Mouse (Mus musculus) olfactory bulb, adult 2 months (tissue): ENCODE measurements at regions not wholly inside any gene's neighbourhood (a gene's known extent, or its start where the extent isn't known, plus 50 kb on each side); places are given as distances from the start of the nearest gene placed in this dataset.

Experiments used
- CTCF ChIP-seq: fragments of 200-500 bp; IDR thresholded peaks from 2 replicates; pipeline ENCODE4 v1.5.1; 2012; ENCODE audit warnings: low read depth, mild to moderate bottlenecking, low read length, moderate library complexity; ENCODE audit not compliant: insufficient read depth
- POLR2A ChIP-seq: fragments of 200-500 bp; IDR thresholded peaks from 2 replicates; pipeline ENCODE4 v1.6.1; 2012; ENCODE audit warnings: mild to moderate bottlenecking, low read depth, low read length, moderate library complexity; ENCODE audit not compliant: insufficient read depth

DNA sequence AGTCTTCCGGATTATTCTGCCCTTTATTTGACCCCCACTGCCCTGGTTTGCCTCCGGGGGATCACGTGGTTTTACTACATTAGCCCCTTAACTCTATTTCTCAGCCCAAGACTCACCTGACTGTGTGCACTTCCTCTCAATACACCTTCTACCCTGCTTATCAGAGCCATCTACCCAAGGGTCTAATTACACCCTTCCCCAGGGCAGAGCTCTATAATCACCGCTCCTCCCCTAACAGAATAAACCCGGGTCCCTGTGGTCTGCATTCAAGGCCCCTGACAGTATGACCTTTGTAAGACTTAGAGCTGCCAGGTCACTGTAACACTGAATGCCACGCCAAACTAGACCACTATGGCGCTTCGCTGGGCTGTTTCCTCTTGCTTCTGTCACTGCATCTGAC lies 113.6 kb upstream of the Jarid2 start:
- no peak for TF ChIP-seq POLR2A
- no peak for TF ChIP-seq CTCF
